Mouse (Mus musculus) layer of hippocampus, adult 8-10 months (tissue): ENCODE data around the gene Acox2. TPM values are rescaled to one million over a fixed set of nuclear protein-coding genes. Genes with fewer than 3 reads are reported as not detected.
A peak's percentile ranks its signal among the peaks of the same experiment; 100 is the strongest.
"Not testable (repeated sequence)": the region's sequence is repeated elsewhere in the genome, so short reads cannot be mapped to it uniquely, and the experiment has no call there.

Experiments used
- DNase-seq, 2 experiments: peaks; one replicate each; pipeline ENCODE4 v3.0.0; 2022; ENCODE audit warnings: low spot score in 2 of 2
- total RNA-seq, 4 experiments: library from RNA; stranded (reverse); gene quantifications; 2 replicates each; pipeline ENCODE4 v1.2.4; 2022

The Acox2 gene
- total RNA-seq = not detected

GRCm38 (mm10) chr14:8259166-8259565, at the start of gene Acox2:
TSS of gene Acox2 (minus strand) at chr14:8259353.
- no peak for DNase-seq

- no peak for DNase-seq
Measured at GRCm38 (mm10) chr14:8308650-8309049, 49.5 kb upstream of the Acox2 start.

GRCm38 (mm10) chr14:8306884-8307283, 47.7 kb upstream of the Acox2 start:
- DNase-seq = no peak

- no peak for DNase-seq
Measured at GRCm38 (mm10) chr14:8305014-8305413, 45.9 kb upstream of the Acox2 start.

- no peak for DNase-seq
Measured at GRCm38 (mm10) chr14:8304082-8304481, 44.9 kb upstream of the Acox2 start.

GRCm38 (mm10) chr14:8302687-8303086, 43.5 kb upstream of the Acox2 start:
- no peak for DNase-seq

- peak in 1 of 2 experiments; percentile 55 for DNase-seq
Measured at GRCm38 (mm10) chr14:8300281-8300680, 41.1 kb upstream of the Acox2 start.

GRCm38 (mm10) chr14:8297889-8298293, 38.7 kb upstream of the Acox2 start:
- no peak for DNase-seq

GRCm38 (mm10) chr14:8294257-8294656, 35.1 kb upstream of the Acox2 start:
- DNase-seq = no peak

GRCm38 (mm10) chr14:8286595-8286994, 27.4 kb upstream of the Acox2 start:
- not testable (repeated sequence) for DNase-seq

- no peak for DNase-seq
Measured at GRCm38 (mm10) chr14:8283784-8284183, 24.6 kb upstream of the Acox2 start.

- DNase-seq = not testable (repeated sequence)
Measured at GRCm38 (mm10) chr14:8271281-8271680, 12.1 kb upstream of the Acox2 start.

GRCm38 (mm10) chr14:8264378-8264777, 5.2 kb upstream of the Acox2 start:
- DNase-seq = no peak

GRCm38 (mm10) chr14:8262242-8262641, 3.1 kb upstream of the Acox2 start:
- no peak for DNase-seq

GRCm38 (mm10) chr14:8260214-8260613, 1.1 kb upstream of the Acox2 start:
- DNase-seq = no peak

GRCm38 (mm10) chr14:8258752-8259151, 401 bp downstream of the Acox2 start:
- DNase-seq = no peak

GRCm38 (mm10) chr14:8258335-8258627, 872 bp downstream of the Acox2 start:
- no peak for DNase-seq

- no peak for DNase-seq
Measured at GRCm38 (mm10) chr14:8257521-8258334, 1.4 kb downstream of the Acox2 start.

- no peak for DNase-seq
Measured at GRCm38 (mm10) chr14:8256881-8257280, 2.3 kb downstream of the Acox2 start.

GRCm38 (mm10) chr14:8256072-8256471, 3.1 kb downstream of the Acox2 start:
- DNase-seq = no peak

GRCm38 (mm10) chr14:8255076-8255729, 4.0 kb downstream of the Acox2 start:
- peak; percentile 28 to 67 for DNase-seq

- no peak for DNase-seq
Measured at GRCm38 (mm10) chr14:8251330-8251885, 7.7 kb downstream of the Acox2 start.
